Mouse (Mus musculus): ENCODE data around the gene Dtnb. TPM values are rescaled to one million over a fixed set of nuclear protein-coding genes. Genes with fewer than 3 reads are reported as not detected.

Dtnb gene
- total RNA-seq, 2 experiments from 2014 or later, result 38.2 to 41.8 TPM

DNA sequence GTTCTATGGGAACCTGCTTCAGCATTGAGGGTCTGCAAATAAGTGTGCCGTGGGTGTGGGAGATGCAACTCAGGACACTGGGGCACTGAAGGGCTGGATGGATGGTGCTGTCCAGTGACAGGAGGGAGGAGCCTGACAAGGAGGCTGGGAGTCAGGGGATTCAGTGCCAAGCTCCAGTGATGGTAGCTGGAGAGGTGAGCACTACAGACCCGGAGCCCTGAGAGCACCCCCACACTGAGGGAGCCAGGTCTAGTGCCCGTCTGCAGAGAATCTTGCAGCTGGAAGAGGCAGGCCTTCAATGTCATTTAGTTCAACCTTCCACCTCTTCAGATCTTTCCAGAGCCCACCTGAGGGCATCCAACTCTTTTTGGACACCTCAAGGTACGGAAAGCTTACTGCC lies 233.7 kb downstream of the Dtnb start, which contains the start of gene Dnmt3a:
TSS of gene Dnmt3a (plus strand) at position 156 of the 400 bp plus-strand sequence.
- DNase-seq (ENCODE audit: low spot score in 2 of 2), result no peak

GRCm38 (mm10) chr12:3806271-3806684 lies 234.1 kb downstream of the Dtnb start:
- peak; percentile 58 to 72 for DNase-seq (ENCODE audit: low spot score in 2 of 2)

DNA sequence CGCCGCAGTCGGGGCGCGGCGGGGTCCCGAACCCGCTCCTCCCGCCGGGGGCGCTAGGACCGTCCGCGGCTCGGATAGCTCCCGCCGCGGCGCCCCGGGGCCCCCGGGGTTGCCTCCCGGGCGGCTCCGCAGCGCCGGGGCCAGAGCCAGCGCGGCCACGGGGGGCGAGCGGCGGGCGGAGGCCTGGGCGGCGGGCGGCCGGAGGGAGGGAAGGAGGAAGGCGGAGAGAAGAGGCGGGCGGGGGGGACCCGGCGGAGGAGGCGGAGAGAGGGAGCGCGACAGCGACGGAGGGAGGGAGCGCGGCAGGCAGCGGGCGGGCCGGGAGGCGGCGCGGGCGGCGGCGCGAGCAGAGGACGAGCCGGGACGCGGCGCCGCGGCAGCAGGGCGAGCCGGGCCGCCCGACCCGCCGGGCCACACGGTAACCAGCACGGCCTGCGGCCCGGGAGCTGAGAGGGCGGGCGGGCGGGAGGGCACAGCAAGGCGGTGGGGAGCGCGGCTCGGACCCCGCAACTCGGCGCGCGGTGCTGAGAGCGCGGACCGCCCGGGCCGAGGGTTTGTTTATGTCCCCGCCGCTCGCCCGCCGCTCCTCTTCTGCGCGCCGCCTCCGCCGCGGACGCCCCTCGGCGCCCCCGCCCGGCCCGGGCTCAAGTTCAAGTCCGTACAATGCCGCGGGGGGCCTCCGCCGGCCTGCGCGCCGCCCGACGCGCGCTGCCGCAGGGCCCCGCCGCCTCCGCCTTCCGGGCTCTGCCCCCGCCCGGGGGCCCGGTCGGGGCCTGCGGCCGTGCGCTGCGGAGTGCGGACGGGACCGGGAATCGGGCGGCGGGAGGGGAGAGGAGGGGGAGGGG lies 234.7 kb downstream of the Dtnb start:
- peak; percentile 52 to 53 for DNase-seq (ENCODE audit: low spot score in 2 of 2)

- peak in 1 of 2 experiments; percentile 55 for DNase-seq (ENCODE audit: low spot score in 2 of 2)
These were observed 235.6 kb downstream of the Dtnb start for GRCm38 (mm10) chr12:3807548-3808395.

GRCm38 (mm10) chr12:3808396-3808981 lies 236.3 kb downstream of the Dtnb start:
- peak in 1 of 2 experiments; percentile 62 for DNase-seq (ENCODE audit: low spot score in 2 of 2)

DNA sequence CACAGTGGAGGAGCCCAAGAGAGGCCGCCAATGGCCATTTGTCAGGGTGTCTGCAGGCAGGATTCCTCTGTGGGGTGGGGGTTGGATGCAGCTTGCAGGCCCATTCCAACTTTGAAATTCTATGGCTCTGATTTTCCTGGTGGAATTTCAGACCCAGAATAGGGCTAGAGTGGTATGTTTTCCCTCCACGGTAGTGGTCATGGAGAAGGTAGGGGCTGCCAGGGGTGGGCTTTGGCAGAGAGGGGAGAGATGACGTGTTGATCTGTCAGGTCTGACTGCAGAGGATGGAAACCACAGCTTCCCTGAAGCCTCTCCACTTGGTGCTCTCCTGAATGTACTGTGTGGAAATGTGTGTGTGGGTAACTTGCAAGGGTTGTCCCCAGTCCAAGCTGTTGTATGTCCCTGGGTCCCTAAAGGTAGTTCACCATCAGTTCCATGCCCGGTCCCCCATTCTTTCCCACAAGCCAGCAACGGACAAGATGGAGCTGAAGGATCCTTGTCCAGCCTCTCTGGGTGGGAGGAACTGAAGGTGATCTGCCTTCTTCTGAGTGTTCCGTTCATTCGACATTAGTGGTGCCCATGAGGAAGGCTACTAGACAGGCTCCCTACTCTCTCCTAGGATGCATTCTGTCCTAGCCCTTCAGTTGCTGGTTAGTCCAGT lies 237.5 kb downstream of the Dtnb start:
- DNase-seq (ENCODE audit: low spot score in 2 of 2), result no peak

GRCm38 (mm10) chr12:3810455-3810854 lies 238.3 kb downstream of the Dtnb start:
- DNase-seq (ENCODE audit: low spot score in 2 of 2), result no peak

DNA sequence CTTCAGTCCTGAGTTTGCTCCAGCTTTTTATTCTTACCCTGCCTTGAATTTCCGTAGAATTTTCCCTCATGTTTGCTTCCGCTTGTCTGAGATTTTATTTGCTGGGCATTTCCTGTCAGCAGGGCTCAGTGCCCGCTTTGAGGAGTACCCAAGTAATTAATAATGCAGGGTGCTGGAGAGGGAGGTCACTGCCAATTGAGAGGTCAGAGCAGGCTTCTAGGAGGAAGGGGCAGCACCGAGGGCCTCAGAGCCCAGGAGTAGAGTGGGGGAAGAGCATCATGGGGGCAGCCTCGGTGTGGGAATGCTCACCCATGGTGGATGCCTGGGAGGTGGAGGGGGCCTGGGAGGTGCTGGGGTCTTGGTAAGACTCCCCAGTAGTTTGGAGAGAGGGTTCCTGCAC lies 239.4 kb downstream of the Dtnb start:
- no peak for DNase-seq (ENCODE audit: low spot score in 2 of 2)

DNA sequence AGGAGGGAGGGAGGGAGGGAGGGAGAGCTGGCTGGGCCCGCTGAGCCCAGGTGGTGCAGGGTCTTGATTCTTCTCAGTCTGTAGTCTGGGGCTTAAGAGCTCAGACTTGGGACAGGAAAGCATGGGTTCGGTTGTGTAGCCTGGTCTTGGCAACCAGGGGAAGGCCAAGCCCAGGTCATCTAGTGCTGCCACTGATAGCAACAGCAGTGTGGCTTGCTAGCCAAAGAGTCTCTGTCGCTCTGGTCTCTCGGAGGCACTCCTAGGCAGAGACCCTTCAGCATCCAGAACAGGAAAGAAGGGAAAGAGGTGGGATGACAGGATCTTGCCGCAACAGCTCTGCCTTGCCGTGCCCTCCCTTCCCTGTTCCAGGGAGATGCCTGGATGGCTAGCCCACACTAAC lies 240.1 kb downstream of the Dtnb start:
- DNase-seq (ENCODE audit: low spot score in 2 of 2), result no peak

DNA sequence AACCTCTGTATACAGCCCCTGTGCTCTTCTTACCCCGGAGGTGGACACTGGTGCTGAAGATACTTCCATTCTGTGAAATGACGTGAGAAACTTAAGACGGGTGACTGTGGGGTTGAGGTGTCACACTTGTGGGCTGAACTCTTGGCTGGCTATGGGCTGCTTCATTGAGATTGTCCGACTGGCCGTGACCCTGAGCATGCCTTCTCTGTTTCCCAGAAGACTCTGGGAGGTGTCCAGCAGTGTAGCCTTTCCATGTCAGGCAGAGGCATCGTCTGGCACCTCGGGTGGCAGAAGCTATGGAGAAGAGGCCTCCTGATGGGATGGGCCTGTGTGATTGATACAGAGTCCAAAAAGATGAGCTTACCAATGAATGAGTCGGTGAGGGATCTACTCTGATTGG lies 241.0 kb downstream of the Dtnb start:
- no peak for DNase-seq (ENCODE audit: low spot score in 2 of 2)

DNA sequence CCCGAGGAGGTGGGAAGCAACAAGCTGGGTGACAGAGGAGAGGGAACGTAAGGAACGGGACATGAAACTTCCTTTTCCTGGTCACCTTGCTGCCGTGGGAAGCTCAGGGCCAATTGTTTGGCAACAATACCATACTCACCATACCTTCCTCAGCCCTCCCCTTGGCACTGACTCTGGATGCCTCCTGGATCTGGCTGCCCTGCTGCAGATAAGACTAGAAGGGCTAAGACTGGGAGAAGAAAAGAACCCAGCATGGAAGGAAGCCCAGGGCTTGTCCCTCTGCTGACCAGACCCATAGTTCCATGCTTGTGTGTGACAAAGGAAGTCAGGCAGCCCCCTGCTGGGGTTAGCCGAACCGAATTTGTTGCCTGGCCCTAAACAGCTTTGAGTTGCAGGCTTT lies 243.2 kb downstream of the Dtnb start:
- no peak for DNase-seq (ENCODE audit: low spot score in 2 of 2)

- no peak for DNase-seq (ENCODE audit: low spot score in 2 of 2)
These were observed 244.9 kb downstream of the Dtnb start for GRCm38 (mm10) chr12:3817033-3817432.

GRCm38 (mm10) chr12:3817566-3817965 lies 245.4 kb downstream of the Dtnb start:
- peak in 1 of 2 experiments; percentile 24 for DNase-seq (ENCODE audit: low spot score in 2 of 2)

DNA sequence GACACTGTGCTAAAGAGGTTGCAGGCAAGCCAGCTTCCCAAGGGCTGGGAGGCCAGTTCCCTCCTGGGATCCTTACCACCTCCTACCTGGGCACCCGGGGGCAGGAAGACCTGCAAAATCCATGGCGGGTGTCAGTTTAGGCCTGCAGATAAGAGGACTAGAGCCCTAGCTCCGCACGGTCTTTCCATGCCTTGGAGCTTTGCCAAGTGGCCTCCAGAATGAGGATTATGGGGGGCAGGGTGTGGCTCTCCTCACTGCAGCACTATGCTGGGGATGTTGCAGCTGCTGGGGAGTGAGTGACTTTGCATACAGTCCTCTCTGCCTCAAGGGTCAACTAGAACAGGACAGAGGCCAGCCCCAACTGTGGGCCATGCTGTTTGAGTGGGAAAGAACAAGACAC lies 247.7 kb downstream of the Dtnb start:
- no peak for DNase-seq (ENCODE audit: low spot score in 2 of 2)

DNA sequence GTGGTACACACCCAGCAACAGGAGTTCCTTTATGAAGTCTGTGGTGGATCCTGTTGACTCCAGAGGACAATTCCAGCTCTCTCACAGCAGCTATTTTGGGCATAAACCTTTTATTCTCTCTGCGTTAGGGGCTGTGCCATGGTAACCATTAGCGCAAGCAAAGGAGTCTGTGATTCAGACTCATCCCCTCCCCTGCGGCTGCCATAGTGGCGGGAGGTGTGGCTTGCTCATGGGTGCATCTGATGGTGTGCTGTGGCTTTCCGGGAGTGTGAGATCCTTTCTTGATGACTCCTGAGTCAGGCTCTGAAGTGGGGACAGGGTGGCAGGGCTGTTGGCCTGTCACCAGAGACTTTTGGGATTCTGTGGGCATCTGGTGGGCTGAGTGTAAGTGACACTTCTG lies 251.2 kb downstream of the Dtnb start:
- DNase-seq (ENCODE audit: low spot score in 2 of 2), result no peak

- no peak for DNase-seq (ENCODE audit: low spot score in 2 of 2)
These were observed 252.9 kb downstream of the Dtnb start for GRCm38 (mm10) chr12:3824906-3825713.

GRCm38 (mm10) chr12:3825714-3826080 lies 253.5 kb downstream of the Dtnb start:
- DNase-seq (ENCODE audit: low spot score in 2 of 2), result no peak

- DNase-seq (ENCODE audit: low spot score in 2 of 2), result no peak
These were observed 255.6 kb downstream of the Dtnb start for GRCm38 (mm10) chr12:3827771-3828170.

Data from adrenal gland, postnatal 4 days (tissue).